23 mouse cellular contexts compared by ENCODE assay signal in genomic region chr1:59730106-59730505, GRCm38 (mm10). TPM values are rescaled to one million over a fixed set of nuclear protein-coding genes. Genes with fewer than 3 reads are reported as not detected.
A peak's percentile ranks its signal among the peaks of the same experiment; 100 is the strongest.
DNase-seq lines count a peak whose midpoint lies in the region; ATAC-seq and TF ChIP-seq lines count a peak whose summit lies in the region.
"Had no signal": no experiment of that assay in that cellular context is flagged by ENCODE, and none has a peak within 500 bp of the region (broad histone marks: within the 10 kb centered on the region; RNA-seq: fewer than 3 reads in every experiment).

No protein-coding gene starts in this region.

- TF ChIP-seq CTCF in kidney, adult 2 months (conservative IDR thresholded peaks at IDR 0.05; ENCODE audit: insufficient read depth, insufficient read length, low read depth, low read length): no peak

- no peaks in the 10 kb centered on the region for H3K36me3 ChIP-seq in kidney, adult 2 months (ENCODE audit: control insufficient read depth, insufficient read depth, low read length)
- no peaks in the 10 kb centered on the region for H3K36me3 ChIP-seq in kidney, embryonic 14.5 days (ENCODE audit: control insufficient read depth, insufficient read depth, low read length)
- no peaks in the 10 kb centered on the region for H3K36me3 ChIP-seq in hindbrain, embryonic 10.5 days
- H3K36me3 ChIP-seq: embryonic facial prominence, embryonic 12.5 days; G1E; heart, embryonic 12.5 days had no signal

- no peak overlapping the region for H3K4me3 ChIP-seq in kidney, adult 2 months (ENCODE audit: insufficient read depth, low read depth, low read length)
- no peak overlapping the region for H3K4me3 ChIP-seq in kidney, embryonic 14.5 days (ENCODE audit: low read length)
- H3K4me3 ChIP-seq in hindbrain, embryonic 10.5 days: no peak overlapping the region
- H3K4me3 ChIP-seq: embryonic facial prominence, embryonic 12.5 days; erythroblast, embryonic 14.5 days; heart, embryonic 12.5 days; layer of hippocampus, adult 2 months; left cerebral cortex, adult 2 months; myocyte had no signal

- no peak overlapping the region for H3K27ac ChIP-seq in kidney, adult 2 months (ENCODE audit: insufficient read depth, low read depth, low read length)
- no peak overlapping the region for H3K27ac ChIP-seq in kidney, embryonic 14.5 days (ENCODE audit: low read depth, low read length)
- no peak overlapping the region for H3K27ac ChIP-seq in hindbrain, embryonic 10.5 days
- H3K27ac ChIP-seq: embryonic facial prominence, embryonic 12.5 days; layer of hippocampus, adult 2 months; left cerebral cortex, adult 2 months had no signal

- H3K9me3 ChIP-seq in kidney, embryonic 14.5 days (ENCODE audit: control insufficient read depth, low read length): no peaks in the 10 kb centered on the region
- H3K9me3 ChIP-seq in hindbrain, embryonic 10.5 days: no peaks in the 10 kb centered on the region
- H3K9me3 ChIP-seq: embryonic facial prominence, embryonic 12.5 days; G1E; heart, embryonic 12.5 days had no signal

- no peak overlapping the region for H3K4me2 ChIP-seq in kidney, embryonic 14.5 days (replicated peaks; ENCODE audit: low read depth, low read length)
- H3K4me2 ChIP-seq: embryonic facial prominence, embryonic 12.5 days; heart, embryonic 12.5 days had no signal

- no peaks in the 10 kb centered on the region for H3K27me3 ChIP-seq in kidney, adult 2 months (replicated peaks; ENCODE audit: control insufficient read depth, insufficient read depth, low read length)
- no peaks in the 10 kb centered on the region for H3K27me3 ChIP-seq in kidney, embryonic 14.5 days (ENCODE audit: control insufficient read depth, insufficient read depth, low read length)
- H3K27me3 ChIP-seq in hindbrain, embryonic 10.5 days (ENCODE audit: insufficient read depth, poor library complexity, severe bottlenecking): no peaks in the 10 kb centered on the region
- H3K27me3 ChIP-seq: embryonic facial prominence, embryonic 12.5 days; heart, embryonic 12.5 days had no signal

- DNase-seq in cerebellum, postnatal 10 days: peak; percentile 11 to 14
- DNase-seq in cerebellum, adult 9-10 months: no peak
- peak; percentile 40 for DNase-seq in kidney, adult 2 months
- peak; percentile 17 to 62 for DNase-seq in kidney, postnatal 36 days
- DNase-seq in lung, postnatal 36 days: peak; percentile 44
- no peak for DNase-seq in B cell, adult 2 months
- DNase-seq in hindbrain, embryonic 10.5 days (ENCODE audit: low spot score): no peak
- DNase-seq: adrenal gland, postnatal 36 days; cerebellum, adult 18-20 months; left cerebral cortex, postnatal 4 days; liver; midbrain, embryonic 14.5 days; thymus, postnatal 4 days had no signal

- H3K9ac ChIP-seq in kidney, embryonic 14.5 days (ENCODE audit: low read depth, low read length): no peak overlapping the region
- H3K9ac ChIP-seq: embryonic facial prominence, embryonic 12.5 days; heart, embryonic 12.5 days had no signal

- WGBS in kidney, adult 2 months: 54% methylated on average over 8 of the region's 8 CpGs
- WGBS in kidney, embryonic 14.5 days: 86% methylated on average over 8 of the region's 8 CpGs
- WGBS in hindbrain, embryonic 10.5 days: 92% methylated on average over 8 of the region's 8 CpGs

- no peak for TF ChIP-seq POLR2A in kidney, adult 2 months (IDR thresholded peaks at IDR 0.05; ENCODE audit: low read depth, low read length)

- H3K4me1 ChIP-seq in kidney, adult 2 months (ENCODE audit: control insufficient read depth, insufficient read depth, low read length): no peaks in the 10 kb centered on the region
- H3K4me1 ChIP-seq in kidney, embryonic 14.5 days (ENCODE audit: control insufficient read depth, insufficient read depth, low read length): no peaks in the 10 kb centered on the region
- peaks cover 5% of the 10 kb centered on the region; the same call in 1 of the 2 replicates for H3K4me1 ChIP-seq in hindbrain, embryonic 10.5 days (replicated peaks)
- H3K4me1 ChIP-seq: embryonic facial prominence, embryonic 12.5 days had no signal

- no peak for ATAC-seq in kidney, embryonic 14.5 days (ENCODE audit: low FRiP score, low TSS enrichment)
- ATAC-seq: hindbrain, embryonic 16.5 days; intestine, embryonic 16.5 days had no signal

RNA-seq across cellular contexts. Expression of gene Bmpr2, which starts 33.1 kb away (rescaled TPM):
- polyA plus RNA-seq in kidney, adult 2 months (2012; rRNA removed): 7.0 and 8.1 TPM in 2 replicates
- polyA plus RNA-seq in kidney, embryonic 14.5 days (2014; fragmentation: Nextera tagmentation; extraction: Ambion mirVana): 13.6 and 14.2 TPM in 2 replicates
- 5.8 and 6.2 TPM in 2 replicates for polyA plus RNA-seq in hindbrain, embryonic 10.5 days (2016; fragmentation: Nextera tagmentation; extraction: Ambion mirVana)

RNA-seq across cellular contexts. Expression of gene Nop58, which starts 45.3 kb away (rescaled TPM):
- polyA plus RNA-seq in kidney, adult 2 months (2012; rRNA removed): 8.2 and 11.1 TPM in 2 replicates
- polyA plus RNA-seq in kidney, embryonic 14.5 days (2014; fragmentation: Nextera tagmentation; extraction: Ambion mirVana): 298 and 318 TPM in 2 replicates
- polyA plus RNA-seq in hindbrain, embryonic 10.5 days (2016; fragmentation: Nextera tagmentation; extraction: Ambion mirVana): 194 and 279 TPM in 2 replicates

RNA-seq across cellular contexts. Expression of gene Sumo1, which starts 59.5 kb away (rescaled TPM):
- polyA plus RNA-seq in kidney, adult 2 months (2012; rRNA removed): 16.1 and 28.5 TPM in 2 replicates
- polyA plus RNA-seq in kidney, embryonic 14.5 days (2014; fragmentation: Nextera tagmentation; extraction: Ambion mirVana): 460 and 593 TPM in 2 replicates
- polyA plus RNA-seq in hindbrain, embryonic 10.5 days (2016; fragmentation: Nextera tagmentation; extraction: Ambion mirVana): 514 and 535 TPM in 2 replicates

Comparison
In these comparisons a context has a peak if more than half of its experiments do, and no peak if none do; other contexts are left out.
1. DNase-seq: peak in cerebellum, postnatal 10 days (2 of 2), kidney, adult 2 months (single experiment), kidney, postnatal 36 days (2 of 2) and lung, postnatal 36 days (single experiment); none in cerebellum, adult 9-10 months (single experiment), B cell, adult 2 months (0 of 2) and hindbrain, embryonic 10.5 days (single experiment).
2. RNA of gene Nop58, which starts 45.3 kb away (polyA plus RNA-seq): 298 to 318 TPM in kidney, embryonic 14.5 days and 194 to 279 TPM in hindbrain, embryonic 10.5 days; 8.2 to 11.1 TPM in kidney, adult 2 months; every median in the first group is over 10 times any median in the second.
3. RNA of gene Sumo1, which starts 59.5 kb away (polyA plus RNA-seq): 514 to 535 TPM in hindbrain, embryonic 10.5 days and 460 to 593 TPM in kidney, embryonic 14.5 days; 16.1 to 28.5 TPM in kidney, adult 2 months; every median in the first group is over 10 times any median in the second.